In the genomic region with DNA sequence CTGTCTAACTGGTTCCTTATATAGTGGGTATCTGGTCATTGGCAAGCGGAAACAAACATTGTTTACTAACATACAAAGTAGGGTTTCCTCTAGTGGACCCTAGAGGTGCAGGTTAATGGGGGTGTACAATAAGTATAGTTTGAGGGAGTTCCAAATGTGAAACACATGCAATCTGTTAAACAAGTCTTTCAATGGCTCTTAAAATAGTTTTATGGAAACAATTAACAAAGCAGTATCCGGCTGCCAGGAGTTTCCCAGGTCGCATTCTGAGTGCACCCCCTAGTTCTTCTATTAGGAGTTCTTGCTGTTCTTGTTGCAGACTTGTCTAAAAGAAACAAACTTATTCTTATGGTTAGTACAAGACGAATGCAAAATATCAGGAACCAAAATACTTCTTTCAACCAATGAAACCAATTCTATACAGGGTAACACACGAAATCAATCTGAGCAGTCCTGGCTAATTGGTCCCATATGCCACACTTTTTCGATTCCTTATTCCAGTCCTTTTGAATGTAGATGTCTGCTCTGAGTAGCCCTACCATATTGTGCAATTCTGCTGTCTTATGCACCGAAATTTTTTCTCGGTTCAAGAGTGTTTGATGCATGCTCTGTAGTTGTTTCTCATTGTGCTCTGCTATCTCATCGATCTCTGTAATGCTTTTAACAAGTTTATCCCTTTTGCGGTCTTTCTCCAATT, we compare ENCODE assay signal across 37 mouse cellular contexts. TPM values are rescaled to one million over a fixed set of nuclear protein-coding genes. Genes with fewer than 3 reads are reported as not detected.
DNase-seq lines count a peak whose midpoint lies in the region; ATAC-seq and TF ChIP-seq lines count a peak whose summit lies in the region.
"Had no signal": no experiment of that assay in that cellular context is flagged by ENCODE, and none has a peak within 500 bp of the region (broad histone marks: within the 10 kb centered on the region; RNA-seq: fewer than 3 reads in every experiment).

No protein-coding gene starts in this region.

- TF ChIP-seq CTCF in heart, adult 2 months (IDR thresholded peaks at IDR 0.05): no peak
- TF ChIP-seq CTCF in lung, postnatal 0 days (IDR thresholded peaks at IDR 0.05): no peak

- WGBS in heart, adult 2 months: 62% methylated on average over 10 of the region's 10 CpGs
- 27% methylated on average over 10 of the region's 10 CpGs for WGBS in embryonic facial prominence, embryonic 13.5 days
- 31% methylated on average over 10 of the region's 10 CpGs for WGBS in limb, embryonic 11.5 days
- 67% methylated on average over 10 of the region's 10 CpGs for WGBS in lung, postnatal 0 days

- no peaks in the 10 kb centered on the region for H3K27me3 ChIP-seq in heart, adult 2 months (ENCODE audit: control insufficient read depth, insufficient read depth, low read length)
- H3K27me3 ChIP-seq in embryonic facial prominence, embryonic 13.5 days: peaks cover 21% of the 10 kb centered on the region
- no peaks in the 10 kb centered on the region for H3K27me3 ChIP-seq in limb, embryonic 11.5 days (ENCODE audit: control insufficient read depth, insufficient read depth, low read length)
- no peaks in the 10 kb centered on the region for H3K27me3 ChIP-seq in lung, postnatal 0 days (replicated peaks; ENCODE audit: insufficient read depth, low read length)
- H3K27me3 ChIP-seq: intestine, embryonic 15.5 days had no signal

- peak overlapping the region; percentile 29; the same call in 1 of the 2 replicates for H3K27ac ChIP-seq in heart, adult 2 months
- H3K27ac ChIP-seq in embryonic facial prominence, embryonic 13.5 days: peak overlapping the region; percentile 66; the same call in 1 of the 2 replicates
- 0 out of 2 replicates have a peak overlapping the region, but pooled peaks have one; percentile 36 for H3K27ac ChIP-seq in limb, embryonic 11.5 days (replicated peaks; ENCODE audit: low read depth, low read length)
- no peak overlapping the region for H3K27ac ChIP-seq in lung, postnatal 0 days (ENCODE audit: low read length)
- H3K27ac ChIP-seq: forebrain, embryonic 13.5 days; heart, embryonic 13.5 days; intestine, embryonic 15.5 days; kidney, postnatal 0 days; liver, embryonic 15.5 days; midbrain, embryonic 10.5 days; stomach, postnatal 0 days had no signal

- H3K9me3 ChIP-seq in embryonic facial prominence, embryonic 13.5 days: no peaks in the 10 kb centered on the region
- H3K9me3 ChIP-seq in limb, embryonic 11.5 days (ENCODE audit: control insufficient read depth, low read length): no peaks in the 10 kb centered on the region
- no peaks in the 10 kb centered on the region for H3K9me3 ChIP-seq in lung, postnatal 0 days (ENCODE audit: low read length)
- H3K9me3 ChIP-seq: forebrain, embryonic 13.5 days; heart, embryonic 13.5 days; intestine, embryonic 15.5 days; liver, embryonic 15.5 days; midbrain, embryonic 10.5 days had no signal

- no peak for TF ChIP-seq EP300 in heart, adult 2 months (IDR thresholded peaks at IDR 0.05; ENCODE audit: insufficient read depth, low read depth, low read length)
- no peak for TF ChIP-seq EP300 in lung, postnatal 0 days (IDR thresholded peaks at IDR 0.05)

- H3K4me3 ChIP-seq in heart, adult 2 months: no peak overlapping the region
- no peak overlapping the region for H3K4me3 ChIP-seq in embryonic facial prominence, embryonic 13.5 days
- H3K4me3 ChIP-seq in limb, embryonic 11.5 days (ENCODE audit: low read depth, low read length): no peak overlapping the region
- no peak overlapping the region for H3K4me3 ChIP-seq in lung, postnatal 0 days (ENCODE audit: low read depth, low read length)
- H3K4me3 ChIP-seq: forebrain, embryonic 13.5 days; heart, embryonic 13.5 days; intestine, embryonic 15.5 days; liver, embryonic 15.5 days; midbrain, embryonic 10.5 days had no signal

- peak overlapping the region; percentile 9; the same call in 1 of the 2 replicates for H3K4me2 ChIP-seq in embryonic facial prominence, embryonic 13.5 days
- H3K4me2 ChIP-seq in limb, embryonic 11.5 days (ENCODE audit: low read depth, severe bottlenecking): no peak overlapping the region
- H3K4me2 ChIP-seq in lung, postnatal 0 days (replicated peaks; ENCODE audit: low read depth, low read length): no peak overlapping the region
- H3K4me2 ChIP-seq: forebrain, embryonic 13.5 days; heart, embryonic 13.5 days; intestine, embryonic 15.5 days; liver, embryonic 15.5 days; lung, embryonic 14.5 days had no signal

- ATAC-seq in embryonic facial prominence, embryonic 13.5 days (ENCODE audit: insufficient number of reproducible peaks, insufficient read depth, low FRiP score, low TSS enrichment, low read depth): no peak
- ATAC-seq in limb, embryonic 11.5 days (ENCODE audit: insufficient number of reproducible peaks, low FRiP score, low TSS enrichment, low read depth): no peak
- ATAC-seq in lung, postnatal 0 days: no peak
- ATAC-seq: forebrain, embryonic 13.5 days; hindbrain, embryonic 16.5 days; intestine, embryonic 15.5 days; midbrain, embryonic 16.5 days had no signal

- TF ChIP-seq POLR2A in heart, adult 2 months (IDR thresholded peaks at IDR 0.05; ENCODE audit: insufficient read depth, low read depth, low read length): no peak

- H3K79me2 ChIP-seq in heart, adult 2 months (replicated peaks; ENCODE audit: control insufficient read depth, insufficient read depth, low read length): no peaks in the 10 kb centered on the region

- no peak for DNase-seq in heart, adult 2 months
- no peak for DNase-seq in heart, postnatal 10 days
- DNase-seq in limb, embryonic 11.5 days (ENCODE audit: low spot score): peak; percentile 39
- DNase-seq in lung, postnatal 0 days (ENCODE audit: low spot score): no peak
- no peak for DNase-seq in urinary bladder, adult 2 months (ENCODE audit: low spot score)
- no peak for DNase-seq in right cerebral cortex, postnatal 25 days
- DNase-seq: adrenal gland, postnatal 14 days; cerebellum, adult 11-12 months; cerebellum, adult 9-11 months; gastrocnemius, postnatal 36 days; heart, postnatal 14 days; kidney, adult 2 months; lung, embryonic 14.5 days; right cerebral cortex, postnatal 4 days; thymus, adult 18-20 months; thymus, postnatal 36 days had no signal

- no peaks in the 10 kb centered on the region for H3K4me1 ChIP-seq in heart, adult 2 months (ENCODE audit: control insufficient read depth, insufficient read depth, low read length)
- H3K4me1 ChIP-seq in embryonic facial prominence, embryonic 13.5 days: peaks cover 18% of the 10 kb centered on the region
- peaks cover 11% of the 10 kb centered on the region for H3K4me1 ChIP-seq in limb, embryonic 11.5 days (ENCODE audit: control insufficient read depth, insufficient read depth, low read length)
- H3K4me1 ChIP-seq in lung, postnatal 0 days (ENCODE audit: insufficient read depth, low read depth, low read length): no peaks in the 10 kb centered on the region

- intact Hi-C loops in heart, adult 2 months (cut with DNase I): loop anchor here (10.0 kb wide), 2 partner anchors 392 to 422 kb away; no protein-coding TSS in a partner anchor
- intact Hi-C loops in heart, postnatal 10 days (cut with DNase I): loop anchor here (5.0 kb wide), 2 partner anchors 110 to 395 kb away; no protein-coding TSS in a partner anchor

- no peak overlapping the region for H3K9ac ChIP-seq in heart, adult 2 months (ENCODE audit: low read depth, low read length)
- H3K9ac ChIP-seq in embryonic facial prominence, embryonic 13.5 days: no peak overlapping the region
- H3K9ac ChIP-seq in limb, embryonic 11.5 days (ENCODE audit: low read length): no peak overlapping the region
- no peak overlapping the region for H3K9ac ChIP-seq in lung, postnatal 0 days (replicated peaks; ENCODE audit: low read depth)
- H3K9ac ChIP-seq: forebrain, embryonic 13.5 days; heart, embryonic 13.5 days; intestine, embryonic 15.5 days; liver, embryonic 15.5 days; lung, embryonic 14.5 days had no signal

- H3K36me3 ChIP-seq in heart, adult 2 months (ENCODE audit: control insufficient read depth, insufficient read depth, low read length): no peaks in the 10 kb centered on the region
- H3K36me3 ChIP-seq in embryonic facial prominence, embryonic 13.5 days: no peaks in the 10 kb centered on the region
- no peaks in the 10 kb centered on the region for H3K36me3 ChIP-seq in limb, embryonic 11.5 days (ENCODE audit: control insufficient read depth, insufficient read depth, low read length)
- no peaks in the 10 kb centered on the region for H3K36me3 ChIP-seq in lung, postnatal 0 days (ENCODE audit: insufficient read depth, low read length)
- H3K36me3 ChIP-seq: heart, embryonic 13.5 days; intestine, embryonic 15.5 days; liver, embryonic 15.5 days; midbrain, embryonic 10.5 days had no signal

RNA-seq across cellular contexts. Expression of a gene that starts 10.5 kb away (rescaled TPM):
- total RNA-seq in heart, adult 2 months (2021): not detected
- polyA plus RNA-seq in heart, adult 2 months (2012; rRNA removed): not detected in 2 replicates
- not detected for total RNA-seq in heart, postnatal 10 days (2021)
- polyA plus RNA-seq in embryonic facial prominence, embryonic 13.5 days (2015; fragmentation: Nextera tagmentation; extraction: Ambion mirVana): not detected in 2 replicates
- 0.99 TPM in 1 of 2 replicates, not detected in the other for polyA plus RNA-seq in limb, embryonic 11.5 days (2014; fragmentation: Nextera tagmentation; extraction: Ambion mirVana)
- polyA plus RNA-seq in lung, postnatal 0 days (2015; fragmentation: Nextera tagmentation; extraction: Ambion mirVana): not detected in 2 replicates
- not detected in 2 replicates for polyA plus RNA-seq in urinary bladder, adult 2 months (2012; rRNA removed)
- total RNA-seq: adrenal gland, postnatal 14 days; gastrocnemius, postnatal 36 days; heart, adult 8-10 months; heart, postnatal 14 days; left cerebral cortex, adult 18-20 months; left cerebral cortex, postnatal 25 days; liver, adult 2 months; megakaryocyte progenitor cell, adult 5-6 weeks; MEL; neutrophil, adult 5-6 weeks had no signal
- polyA plus RNA-seq: forebrain, embryonic 13.5 days; heart, embryonic 13.5 days; hindbrain, embryonic 11.5 days; hindbrain, embryonic 16.5 days; intestine, embryonic 15.5 days; kidney, adult 2 months; large intestine, adult 2 months; liver, adult 2 months; liver, embryonic 15.5 days; lung, embryonic 14.5 days; midbrain, embryonic 10.5 days; midbrain, embryonic 16.5 days; neural tube, embryonic 11.5 days; spleen, adult 2 months; stomach, postnatal 0 days had no signal

RNA-seq across cellular contexts. Expression of a gene that starts 10.7 kb away (rescaled TPM):
- 1 to 10 TPM; 1.9 to 2.5 TPM for total RNA-seq in heart, adult 2 months (2021)
- polyA plus RNA-seq in heart, adult 2 months (2012; rRNA removed): 1.4 and 1.9 TPM in 2 replicates
- 1 to 10 TPM; 3.4 to 4.6 TPM for total RNA-seq in heart, postnatal 10 days (2021)
- polyA plus RNA-seq in embryonic facial prominence, embryonic 13.5 days (2015; fragmentation: Nextera tagmentation; extraction: Ambion mirVana): 13.5 and 14.4 TPM in 2 replicates
- polyA plus RNA-seq in limb, embryonic 11.5 days (2014; fragmentation: Nextera tagmentation; extraction: Ambion mirVana): 13.1 and 16.3 TPM in 2 replicates
- polyA plus RNA-seq in lung, postnatal 0 days (2015; fragmentation: Nextera tagmentation; extraction: Ambion mirVana): 2.5 and 3.3 TPM in 2 replicates
- polyA plus RNA-seq in urinary bladder, adult 2 months (2012; rRNA removed): 5.4 and 6.5 TPM in 2 replicates
- total RNA-seq: MEL had no signal

RNA-seq across cellular contexts. Expression of a gene that starts 46.9 kb away (rescaled TPM):
- under 1 TPM; 0.41 to 0.42 TPM for total RNA-seq in heart, adult 2 months (2021)
- 0.70 and 1.3 TPM in 2 replicates for polyA plus RNA-seq in heart, adult 2 months (2012; rRNA removed)
- total RNA-seq in heart, postnatal 10 days (2021): 1 to 10 TPM; 1.5 to 2.1 TPM
- polyA plus RNA-seq in embryonic facial prominence, embryonic 13.5 days (2015; fragmentation: Nextera tagmentation; extraction: Ambion mirVana): 38.4 and 39.8 TPM in 2 replicates
- 33.8 and 36.1 TPM in 2 replicates for polyA plus RNA-seq in limb, embryonic 11.5 days (2014; fragmentation: Nextera tagmentation; extraction: Ambion mirVana)
- polyA plus RNA-seq in lung, postnatal 0 days (2015; fragmentation: Nextera tagmentation; extraction: Ambion mirVana): 4.7 and 5.1 TPM in 2 replicates
- polyA plus RNA-seq in urinary bladder, adult 2 months (2012; rRNA removed): 5.4 and 5.5 TPM in 2 replicates
- total RNA-seq: MEL had no signal
- polyA plus RNA-seq: liver, adult 2 months had no signal
